Mouse (Mus musculus): Measurements from ENCODE around the gene Trappc4. TPM values are rescaled to one million over a fixed set of nuclear protein-coding genes. Genes with fewer than 3 reads are reported as not detected.

Trappc4 gene
- 77.7 TPM for polyA plus RNA-seq (2014; fragmentation: Illumina TruSeq; extraction: RNeasy Lipid Tissue Mini Kit (QIAGEN cat#74804); ENCODE audit: low read depth, low replicate concordance)

DNA sequence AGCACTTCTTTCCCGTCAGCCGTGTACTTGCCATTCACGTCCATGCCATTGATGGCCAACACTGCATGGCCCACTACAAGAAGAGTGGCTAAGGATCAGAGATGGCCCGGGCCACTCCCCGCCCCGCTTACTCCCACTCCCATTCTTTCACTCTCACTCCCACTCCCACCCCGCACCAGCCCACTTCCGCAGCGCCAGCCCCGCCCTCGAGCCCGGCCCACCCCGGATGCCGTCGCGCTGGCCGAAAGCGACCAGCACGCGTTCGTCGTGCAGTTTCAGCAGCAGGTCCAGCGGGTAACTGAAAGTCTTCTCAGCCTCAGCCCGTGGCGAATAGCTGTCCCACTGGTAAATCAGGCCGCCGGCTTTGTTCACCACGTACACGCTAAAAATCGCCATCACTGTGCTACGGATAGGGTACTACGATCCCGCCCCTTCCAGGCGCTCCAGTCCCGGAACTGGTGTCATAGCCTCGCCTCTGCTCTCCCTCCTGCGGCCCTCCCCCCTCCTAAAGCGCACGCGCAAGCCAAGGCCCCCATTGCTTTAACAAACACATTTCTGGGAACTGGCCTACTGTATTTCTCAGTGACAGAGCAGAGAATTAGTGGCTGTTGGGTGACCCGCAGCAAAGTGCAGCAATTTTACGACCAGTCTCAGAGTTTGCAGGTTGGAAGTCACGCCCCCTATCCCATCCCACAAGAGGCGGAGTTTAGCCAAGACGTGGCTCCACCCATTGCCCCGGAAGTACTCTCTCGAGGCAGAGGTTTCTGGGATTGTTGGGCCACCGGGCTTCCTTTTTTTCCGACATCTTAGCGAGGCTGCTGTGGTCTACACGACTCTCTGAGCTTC, at the start of gene Trappc4, which contains the start of gene Rps25:
Gene Trappc4, minus strand, starts transcription at position 695 of the 846 bp plus-strand sequence.
Gene Rps25, plus strand, starts transcription at position 234 of the 846 bp plus-strand sequence.

DNA sequence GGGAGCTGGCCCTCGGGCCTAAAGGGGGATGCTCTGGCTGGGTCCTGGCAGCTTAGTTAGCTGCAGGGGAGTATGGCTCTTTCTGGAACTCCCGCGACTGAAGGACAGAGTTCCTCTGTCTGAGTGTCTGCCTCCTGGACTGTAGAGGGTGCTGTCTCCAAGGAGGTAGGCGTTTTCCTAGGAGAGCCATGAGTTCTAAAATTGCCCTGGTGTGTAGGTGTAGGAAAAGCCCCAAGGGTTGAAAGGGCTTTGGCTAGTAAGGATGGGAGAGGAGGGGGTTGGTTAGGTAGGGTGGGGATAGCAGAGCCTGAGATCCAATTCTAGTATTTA, 47.5 kb upstream of the Trappc4 start, which contains the start of gene Upk2:
Gene Upk2, minus strand, starts transcription at position 86 of the 330 bp plus-strand sequence.

DNA sequence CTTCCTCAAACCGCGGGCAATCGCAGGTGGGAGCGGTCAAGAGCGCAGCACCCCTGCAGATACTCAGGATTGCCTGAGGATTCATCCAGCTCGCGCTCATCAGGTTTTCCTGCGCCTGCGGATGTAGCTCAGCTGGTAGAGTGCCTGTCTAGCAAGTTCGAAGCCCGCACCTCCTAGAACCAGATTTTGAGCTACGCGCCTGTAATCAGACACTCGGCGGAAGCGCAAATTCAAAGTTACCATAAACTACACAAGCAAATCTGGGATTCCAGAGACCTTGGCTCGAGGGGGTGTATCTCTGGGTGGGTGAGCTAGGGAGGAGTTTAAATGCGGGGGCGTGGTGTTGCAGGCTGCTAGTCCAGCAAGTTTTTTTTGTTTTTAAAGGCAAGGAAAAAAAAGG, 33.6 kb upstream of the Trappc4 start, which contains the start of gene Foxr1:
Gene Foxr1, minus strand, starts transcription at position 176 of the 400 bp plus-strand sequence.

DNA sequence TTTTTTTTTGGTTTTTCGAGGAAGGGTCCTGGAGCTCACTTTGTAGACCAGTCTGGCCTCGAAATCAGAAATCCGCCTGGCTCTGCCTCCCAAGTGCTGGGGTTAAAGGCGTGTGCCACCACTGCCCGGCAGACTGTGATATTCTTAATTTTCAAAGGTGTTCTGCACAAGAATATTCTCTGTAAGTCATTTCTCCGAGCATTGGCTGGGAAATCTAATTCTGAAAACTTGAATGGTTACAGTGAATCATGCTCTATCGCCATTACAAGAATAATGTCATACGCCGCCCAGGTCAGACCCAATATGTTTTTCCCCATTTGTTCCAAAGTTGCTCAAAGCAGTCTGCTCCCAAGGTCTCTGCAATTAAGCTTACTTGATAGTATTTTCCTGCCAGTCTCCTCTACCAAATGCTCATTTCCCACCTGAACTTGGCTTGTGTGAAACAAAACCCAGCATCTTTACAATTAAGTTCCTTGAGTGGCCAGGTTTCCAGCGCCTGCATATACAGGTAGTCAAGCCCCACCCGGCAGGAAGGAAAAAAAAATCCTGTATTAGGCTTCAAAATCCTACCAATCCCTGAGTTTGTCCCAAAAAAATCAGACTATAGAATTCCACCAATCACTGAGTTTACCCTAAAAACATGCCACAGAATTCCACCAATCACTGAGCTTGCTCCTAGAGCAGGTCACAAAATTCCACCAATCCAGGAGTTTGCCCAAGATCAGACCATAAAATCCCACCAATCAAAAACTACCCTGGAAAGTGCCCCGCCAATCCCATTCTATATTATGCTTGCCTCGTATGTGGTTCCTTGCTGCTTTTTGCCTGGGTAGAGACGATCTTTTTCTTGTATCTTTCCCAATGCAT, 11.4 kb upstream of the Trappc4 start, which contains the start of gene Ccdc84:
Gene Ccdc84, minus strand, starts transcription at position 51 of the 867 bp plus-strand sequence.

DNA sequence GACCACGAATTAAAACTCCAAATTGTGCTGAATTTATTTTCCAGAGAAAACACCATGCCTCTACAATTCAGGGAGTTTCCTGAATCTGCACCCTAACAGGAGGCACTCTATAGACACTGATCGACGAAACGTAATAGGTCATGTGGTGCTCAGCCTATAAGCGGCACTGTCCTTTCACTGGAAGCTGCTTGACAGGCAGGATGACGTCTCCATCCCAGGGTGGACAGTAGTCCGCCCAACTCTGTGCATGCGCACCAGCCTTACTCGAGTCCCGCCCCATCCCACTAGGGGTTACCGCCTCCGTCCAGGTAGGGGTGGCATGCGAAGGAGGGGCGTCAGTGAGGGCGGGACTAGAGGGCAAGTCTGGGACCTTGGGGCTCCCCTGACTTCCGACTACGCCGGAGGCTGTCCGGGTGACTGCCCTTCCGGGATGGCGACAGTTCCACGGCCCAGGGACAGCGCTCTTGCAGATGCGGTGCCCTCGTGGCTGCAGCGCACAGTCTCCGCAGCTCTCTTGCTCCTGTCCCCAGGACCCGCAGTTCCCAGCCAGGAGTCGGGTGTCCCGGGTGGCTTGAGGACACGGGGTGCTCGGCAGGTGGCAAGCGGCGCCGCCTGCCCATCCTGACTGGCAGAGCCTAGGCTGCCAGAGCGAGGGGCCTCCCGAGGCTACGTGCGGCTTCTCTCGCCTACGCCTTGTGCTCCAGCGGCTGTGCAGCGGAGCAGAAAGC, 10.6 kb downstream of the Trappc4 start, which contains the start of gene Slc37a4:
Gene Slc37a4, plus strand, starts transcription at position 169 of the 728 bp plus-strand sequence.

DNA sequence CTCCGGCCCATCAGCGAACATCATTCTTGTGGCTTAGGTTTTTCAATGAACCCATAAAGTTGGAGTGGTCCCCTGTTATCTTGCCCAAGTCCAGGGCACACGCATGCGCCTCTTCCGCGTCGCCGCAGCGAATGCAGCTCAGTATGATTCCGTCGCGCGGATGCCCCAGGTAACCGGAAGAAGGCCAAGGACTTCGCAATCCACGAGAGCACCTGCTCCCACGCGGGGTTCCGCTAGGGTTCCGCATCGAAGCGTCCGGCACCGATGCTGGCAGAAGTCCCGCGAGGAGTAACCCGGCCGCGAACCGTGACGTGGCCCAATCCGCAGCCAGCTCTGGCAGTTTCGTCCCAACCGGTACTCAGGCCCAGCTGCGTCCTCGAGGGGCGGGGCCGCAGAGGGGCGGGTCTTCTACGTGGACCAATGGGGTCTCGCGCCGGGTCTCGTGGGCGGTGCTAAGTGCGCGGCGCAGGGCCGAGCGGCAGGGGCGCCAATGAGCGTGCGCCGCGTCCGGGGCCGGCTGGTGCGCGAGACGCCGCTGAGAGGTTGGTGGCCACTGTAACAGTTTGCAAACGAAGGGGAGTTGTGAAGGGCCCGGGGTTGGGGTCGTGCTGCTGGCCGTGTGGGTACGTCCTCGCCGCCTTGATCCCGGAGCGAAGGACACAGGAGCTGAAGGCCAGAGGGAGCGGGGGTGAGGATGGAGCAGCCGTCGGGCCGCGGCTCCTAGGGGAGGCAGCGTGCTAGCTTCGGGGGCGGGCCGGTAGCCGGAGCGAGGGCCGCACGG, 28.2 kb downstream of the Trappc4 start, which contains the start of gene Hyou1:
Gene Hyou1, plus strand, starts transcription at position 437 of the 781 bp plus-strand sequence.

DNA sequence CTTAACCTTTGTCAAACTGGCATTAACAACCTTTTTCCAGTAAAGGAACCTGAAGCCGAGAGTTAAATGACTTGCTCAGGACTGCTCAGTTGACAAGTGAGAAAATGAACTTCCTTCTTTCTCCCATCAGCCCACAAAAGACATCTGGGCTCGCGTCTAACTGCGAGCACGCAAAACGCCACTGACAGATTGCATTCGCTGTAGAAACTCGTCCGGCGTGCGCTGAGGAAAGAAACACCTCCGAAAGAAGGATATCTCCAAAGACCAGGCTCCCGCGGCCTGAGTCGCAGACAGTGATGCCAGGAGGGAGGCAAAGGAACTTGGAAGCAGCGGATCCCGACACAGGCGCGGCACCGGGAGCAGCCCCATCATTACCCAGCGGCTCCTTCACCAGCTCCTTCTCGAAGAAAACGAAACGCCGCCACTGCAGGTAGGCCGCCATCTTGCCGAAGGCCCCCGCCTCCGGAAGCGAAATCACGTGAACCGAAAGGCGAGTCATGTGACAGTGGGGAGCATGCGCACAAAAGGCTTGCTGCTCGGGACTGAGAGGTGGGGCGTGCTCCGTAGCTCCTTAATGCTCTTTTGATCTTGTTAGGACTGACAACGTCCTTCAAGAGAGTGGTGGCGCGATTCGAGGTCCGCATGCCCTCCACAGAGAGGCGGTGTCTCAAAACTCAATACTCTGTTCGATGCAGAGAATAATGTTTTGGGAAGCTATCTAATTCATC, 46.0 kb downstream of the Trappc4 start, which contains the start of gene Vps11:
Gene Vps11, minus strand, starts transcription at position 481 of the 728 bp plus-strand sequence.

Other genes starting within 250 kb of the Trappc4 start
- gene Cbl, start 173.6 kb downstream of the Trappc4 start, polyA plus RNA-seq (2014; fragmentation: Illumina TruSeq; extraction: RNeasy Lipid Tissue Mini Kit (QIAGEN cat#74804); ENCODE audit: low read depth, low replicate concordance), result 17.4 TPM
- gene Ccdc153, start 166.9 kb downstream of the Trappc4 start, polyA plus RNA-seq (2014; fragmentation: Illumina TruSeq; extraction: RNeasy Lipid Tissue Mini Kit (QIAGEN cat#74804); ENCODE audit: low read depth, low replicate concordance), result 32.6 TPM
- gene Pdzd3, start 156.1 kb downstream of the Trappc4 start, polyA plus RNA-seq (2014; fragmentation: Illumina TruSeq; extraction: RNeasy Lipid Tissue Mini Kit (QIAGEN cat#74804); ENCODE audit: low read depth, low replicate concordance), result 3.3 TPM
- gene Nlrx1, start 139.0 kb downstream of the Trappc4 start, polyA plus RNA-seq (2014; fragmentation: Illumina TruSeq; extraction: RNeasy Lipid Tissue Mini Kit (QIAGEN cat#74804); ENCODE audit: low read depth, low replicate concordance), result 17.3 TPM
- 2.2 TPM for gene Abcg4, start 119.0 kb downstream of the Trappc4 start, polyA plus RNA-seq (2014; fragmentation: Illumina TruSeq; extraction: RNeasy Lipid Tissue Mini Kit (QIAGEN cat#74804); ENCODE audit: low read depth, low replicate concordance)
- gene Hinfp, start 101.9 kb downstream of the Trappc4 start, polyA plus RNA-seq (2014; fragmentation: Illumina TruSeq; extraction: RNeasy Lipid Tissue Mini Kit (QIAGEN cat#74804); ENCODE audit: low read depth, low replicate concordance), result 14.7 TPM
- gene C2cd2l, start 87.3 kb downstream of the Trappc4 start, polyA plus RNA-seq (2014; fragmentation: Illumina TruSeq; extraction: RNeasy Lipid Tissue Mini Kit (QIAGEN cat#74804); ENCODE audit: low read depth, low replicate concordance), result 28.1 TPM
- 25.7 TPM for gene Dpagt1, start 81.6 kb downstream of the Trappc4 start, polyA plus RNA-seq (2014; fragmentation: Illumina TruSeq; extraction: RNeasy Lipid Tissue Mini Kit (QIAGEN cat#74804); ENCODE audit: low read depth, low replicate concordance)
- 25.2 TPM for gene H2afx, start 72.9 kb downstream of the Trappc4 start, polyA plus RNA-seq (2014; fragmentation: Illumina TruSeq; extraction: RNeasy Lipid Tissue Mini Kit (QIAGEN cat#74804); ENCODE audit: low read depth, low replicate concordance)
- gene Hmbs, start 63.4 kb downstream of the Trappc4 start, polyA plus RNA-seq (2014; fragmentation: Illumina TruSeq; extraction: RNeasy Lipid Tissue Mini Kit (QIAGEN cat#74804); ENCODE audit: low read depth, low replicate concordance), result 47.6 TPM
- gene Vps11, start 45.9 kb downstream of the Trappc4 start, polyA plus RNA-seq (2014; fragmentation: Illumina TruSeq; extraction: RNeasy Lipid Tissue Mini Kit (QIAGEN cat#74804); ENCODE audit: low read depth, low replicate concordance), result 37.7 TPM
- 132 TPM for gene Hyou1, start 28.1 kb downstream of the Trappc4 start, polyA plus RNA-seq (2014; fragmentation: Illumina TruSeq; extraction: RNeasy Lipid Tissue Mini Kit (QIAGEN cat#74804); ENCODE audit: low read depth, low replicate concordance)
- gene Slc37a4, start 10.7 kb downstream of the Trappc4 start, polyA plus RNA-seq (2014; fragmentation: Illumina TruSeq; extraction: RNeasy Lipid Tissue Mini Kit (QIAGEN cat#74804); ENCODE audit: low read depth, low replicate concordance), result 66.0 TPM
- gene Rps25, start 461 bp downstream of the Trappc4 start, polyA plus RNA-seq (2014; fragmentation: Illumina TruSeq; extraction: RNeasy Lipid Tissue Mini Kit (QIAGEN cat#74804); ENCODE audit: low read depth, low replicate concordance), result 1,387 TPM
- gene Ccdc84, start 11.0 kb upstream of the Trappc4 start, polyA plus RNA-seq (2014; fragmentation: Illumina TruSeq; extraction: RNeasy Lipid Tissue Mini Kit (QIAGEN cat#74804); ENCODE audit: low read depth, low replicate concordance), result 31.8 TPM
- 0.45 TPM for gene Foxr1, start 33.5 kb upstream of the Trappc4 start, polyA plus RNA-seq (2014; fragmentation: Illumina TruSeq; extraction: RNeasy Lipid Tissue Mini Kit (QIAGEN cat#74804); ENCODE audit: low read depth, low replicate concordance)
- 1.1 TPM for gene Upk2, start 47.4 kb upstream of the Trappc4 start, polyA plus RNA-seq (2014; fragmentation: Illumina TruSeq; extraction: RNeasy Lipid Tissue Mini Kit (QIAGEN cat#74804); ENCODE audit: low read depth, low replicate concordance)
- gene Bcl9l, start 75.2 kb upstream of the Trappc4 start, polyA plus RNA-seq (2014; fragmentation: Illumina TruSeq; extraction: RNeasy Lipid Tissue Mini Kit (QIAGEN cat#74804); ENCODE audit: low read depth, low replicate concordance), result 58.9 TPM
- 0.62 TPM for gene Cxcr5, start 154.3 kb upstream of the Trappc4 start, polyA plus RNA-seq (2014; fragmentation: Illumina TruSeq; extraction: RNeasy Lipid Tissue Mini Kit (QIAGEN cat#74804); ENCODE audit: low read depth, low replicate concordance)
- 79.5 TPM for gene Ddx6, start 197.3 kb upstream of the Trappc4 start, polyA plus RNA-seq (2014; fragmentation: Illumina TruSeq; extraction: RNeasy Lipid Tissue Mini Kit (QIAGEN cat#74804); ENCODE audit: low read depth, low replicate concordance)